In the genomic region with DNA sequence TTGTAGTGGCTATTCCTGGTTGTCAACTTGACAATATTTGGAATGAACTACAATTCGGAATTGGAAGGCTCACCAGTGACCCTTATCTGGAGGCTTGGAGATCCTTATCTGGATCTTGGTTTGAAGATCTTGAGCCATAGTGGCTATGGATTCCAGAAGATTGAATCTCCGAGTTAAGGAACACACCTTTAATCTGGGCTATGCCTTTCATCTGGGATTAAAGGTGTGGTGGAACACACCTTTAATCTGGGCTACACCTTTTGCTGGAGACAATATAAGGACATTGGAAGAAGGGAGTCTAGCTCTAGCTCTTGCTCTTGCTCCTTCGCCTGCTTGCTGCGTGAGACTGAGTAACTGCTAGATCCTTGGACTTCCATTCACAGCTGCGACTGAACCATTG, we compare ENCODE assay signal across 8 mouse cellular contexts. TPM values are rescaled to one million over a fixed set of nuclear protein-coding genes. Genes with fewer than 3 reads are reported as not detected.
DNase-seq lines count a peak whose midpoint lies in the region; ATAC-seq and TF ChIP-seq lines count a peak whose summit lies in the region.
"Not testable (repeated sequence)": the region's sequence is repeated elsewhere in the genome, so short reads cannot be mapped to it uniquely, and the experiment has no call there.

A gene (plus strand): TSS at position 301 of the 400 bp plus-strand sequence.

- peak within 1 kb of the TSS; percentile 96 for H3K27ac ChIP-seq in forebrain, embryonic 10.5 days
- peak within 1 kb of the TSS; percentile 93 for H3K27ac ChIP-seq in heart, adult 2 months
- peak within 1 kb of the TSS; percentile 93 for H3K27ac ChIP-seq in hindbrain, embryonic 14.5 days
- H3K27ac ChIP-seq in liver, embryonic 14.5 days, result peak within 1 kb of the TSS; percentile 89
- peak within 1 kb of the TSS; percentile 91 for H3K27ac ChIP-seq in midbrain, embryonic 16.5 days (ENCODE audit: low read length)

- ATAC-seq in hindbrain, embryonic 14.5 days (ENCODE audit: low FRiP score); liver, embryonic 14.5 days (ENCODE audit: insufficient read depth); midbrain, embryonic 16.5 days: not testable (repeated sequence)

- intact Hi-C loops in heart, adult 2 months (cut with DNase I), result loop anchor here (5.0 to 10.0 kb wide), 2 partner anchors 56 to 654 kb away; a partner anchor contains a TSS

- peak within 1 kb of the TSS; percentile 78 for H3K4me3 ChIP-seq in forebrain, embryonic 10.5 days
- H3K4me3 ChIP-seq in heart, adult 2 months, result peak within 1 kb of the TSS; percentile 70
- H3K4me3 ChIP-seq in hindbrain, embryonic 14.5 days (replicated peaks; ENCODE audit: low read length), result peak within 1 kb of the TSS; percentile 94
- H3K4me3 ChIP-seq in liver, embryonic 14.5 days (ENCODE audit: insufficient read depth in 1 of 2, low read depth in 2 of 2, low read length in 2 of 2), result peak within 1 kb of the TSS; percentile 85 to 93
- peak within 1 kb of the TSS; percentile 95 for H3K4me3 ChIP-seq in midbrain, embryonic 16.5 days (ENCODE audit: low read depth, low read length)

- no CpG with 5 or more reads among the region's 5 CpGs for WGBS in forebrain, embryonic 10.5 days
- no CpG with 5 or more reads among the region's 5 CpGs for WGBS in heart, adult 2 months
- WGBS in hindbrain, embryonic 14.5 days, result no CpG with 5 or more reads among the region's 5 CpGs
- no CpG with 5 or more reads among the region's 5 CpGs for WGBS in liver, embryonic 14.5 days (ENCODE audit: insufficient replicate concordance)
- WGBS in midbrain, embryonic 16.5 days, result no CpG with 5 or more reads among the region's 5 CpGs

- H3K36me3 ChIP-seq in forebrain, embryonic 10.5 days (replicated peaks), result peaks cover 21% of the 10 kb centered on the region
- peaks cover 15% of the 10 kb centered on the region for H3K36me3 ChIP-seq in heart, adult 2 months (ENCODE audit: control insufficient read depth, insufficient read depth, low read length)
- H3K36me3 ChIP-seq in hindbrain, embryonic 14.5 days (replicated peaks; ENCODE audit: control insufficient read depth, insufficient read depth); midbrain, embryonic 16.5 days (ENCODE audit: control insufficient read depth, insufficient read depth, low read length): not testable (repeated sequence)
- peaks cover 11% of the 10 kb centered on the region for H3K36me3 ChIP-seq in liver, embryonic 14.5 days (replicated peaks; ENCODE audit: control insufficient read depth, insufficient read depth, low read depth)

- H3K9me3 ChIP-seq in forebrain, embryonic 10.5 days; hindbrain, embryonic 14.5 days (ENCODE audit: control insufficient read depth, low read length); liver, embryonic 14.5 days (ENCODE audit: control insufficient read depth, low read length); midbrain, embryonic 16.5 days (replicated peaks; ENCODE audit: control insufficient read depth, low read length, poor library complexity, severe bottlenecking): not testable (repeated sequence)

- not testable (repeated sequence) for TF ChIP-seq CTCF in heart, adult 2 months (IDR thresholded peaks at IDR 0.05); liver, embryonic 14.5 days (IDR thresholded peaks at IDR 0.05; ENCODE audit: low read depth)

- TF ChIP-seq POLR2A in heart, adult 2 months (IDR thresholded peaks at IDR 0.05; ENCODE audit: insufficient read depth, low read depth, low read length), result not testable (repeated sequence)

- H3K79me2 ChIP-seq in heart, adult 2 months (replicated peaks; ENCODE audit: control insufficient read depth, insufficient read depth, low read length), result not testable (repeated sequence)

- H3K4me1 ChIP-seq in forebrain, embryonic 10.5 days, result peaks cover 10% of the 10 kb centered on the region
- not testable (repeated sequence) for H3K4me1 ChIP-seq in heart, adult 2 months (ENCODE audit: control insufficient read depth, insufficient read depth, low read length); liver, embryonic 14.5 days (replicated peaks; ENCODE audit: control insufficient read depth in 2 of 2, insufficient read depth in 2 of 2, low read length in 1 of 2)
- peaks cover 12% of the 10 kb centered on the region for H3K4me1 ChIP-seq in hindbrain, embryonic 14.5 days (replicated peaks; ENCODE audit: control insufficient read depth, insufficient read depth, low read length)
- H3K4me1 ChIP-seq in midbrain, embryonic 16.5 days (ENCODE audit: control insufficient read depth, insufficient read depth, low read length), result peaks cover 12% of the 10 kb centered on the region

- H3K9ac ChIP-seq in heart, adult 2 months (ENCODE audit: low read depth, low read length), result peak within 1 kb of the TSS; percentile 56; the same call in 1 of the 2 replicates
- H3K9ac ChIP-seq in hindbrain, embryonic 14.5 days, result peak within 1 kb of the TSS; percentile 97
- H3K9ac ChIP-seq in liver, embryonic 14.5 days (replicated peaks), result peak within 1 kb of the TSS; percentile 91
- peak within 1 kb of the TSS; percentile 98 for H3K9ac ChIP-seq in midbrain, embryonic 16.5 days (ENCODE audit: low read depth, low read length)

- H3K27me3 ChIP-seq in forebrain, embryonic 10.5 days (ENCODE audit: poor library complexity, severe bottlenecking); heart, adult 2 months (ENCODE audit: control insufficient read depth, insufficient read depth, low read length); hindbrain, embryonic 14.5 days (ENCODE audit: control insufficient read depth, insufficient read depth, low read length); liver, embryonic 14.5 days (ENCODE audit: control insufficient read depth, insufficient read depth, low read length); midbrain, embryonic 16.5 days (ENCODE audit: control insufficient read depth, insufficient read depth, low read depth, low read length): not testable (repeated sequence)

- peak within 1 kb of the TSS; percentile 80 for H3K4me2 ChIP-seq in hindbrain, embryonic 14.5 days (replicated peaks)
- H3K4me2 ChIP-seq in liver, embryonic 14.5 days (ENCODE audit: low read depth), result peak within 1 kb of the TSS; percentile 90
- H3K4me2 ChIP-seq in midbrain, embryonic 16.5 days (ENCODE audit: low read length), result peak within 1 kb of the TSS; percentile 58

- not testable (repeated sequence) for TF ChIP-seq EP300 in heart, adult 2 months (IDR thresholded peaks at IDR 0.05; ENCODE audit: insufficient read depth, low read depth, low read length); liver, embryonic 14.5 days (IDR thresholded peaks at IDR 0.05; ENCODE audit: low read depth)

- DNase-seq in adrenal gland, postnatal 25 days; forebrain, embryonic 10.5 days (ENCODE audit: extremely low spot score, low spot score); heart, adult 2 months; hindbrain, embryonic 14.5 days (ENCODE audit: low spot score); layer of hippocampus, postnatal 25 days (ENCODE audit: extremely low spot score in 1 of 2, low spot score in 1 of 2); liver, embryonic 14.5 days (ENCODE audit: low read depth in 3 of 3, low spot score in 3 of 3); urinary bladder, adult 2 months (ENCODE audit: low spot score): not testable (repeated sequence)

RNA-seq across cellular contexts. Expression of the gene that starts here (rescaled TPM):
- total RNA-seq in adrenal gland, postnatal 25 days (2021), result 114 and 118 TPM in 2 replicates
- 294 and 319 TPM in 2 replicates for polyA plus RNA-seq in forebrain, embryonic 10.5 days (2016; fragmentation: Nextera tagmentation; extraction: Ambion mirVana)
- total RNA-seq in heart, adult 2 months (2021), result 10 to 100 TPM; 37.3 to 49.6 TPM
- polyA plus RNA-seq in heart, adult 2 months (2012; rRNA removed), result 27.4 and 58.5 TPM in 2 replicates
- polyA plus RNA-seq in hindbrain, embryonic 14.5 days (2014; fragmentation: Nextera tagmentation; extraction: Ambion mirVana), result 171 and 197 TPM in 2 replicates
- total RNA-seq in layer of hippocampus, postnatal 25 days (2021), result 100 to 1,000 TPM in 1 of 2 experiments, 10 to 100 TPM in 1; 88.8 to 125 TPM
- 26.4 and 41.9 TPM in 2 replicates for polyA plus RNA-seq in liver, embryonic 14.5 days (2012; rRNA removed)
- polyA plus RNA-seq in liver, embryonic 14.5 days (2014; fragmentation: Nextera tagmentation; extraction: Ambion mirVana), result 74.4 and 80.7 TPM in 2 replicates
- 236 and 262 TPM in 2 replicates for polyA plus RNA-seq in midbrain, embryonic 16.5 days (2015; fragmentation: Nextera tagmentation; extraction: Ambion mirVana)
- 78.7 and 103 TPM in 2 replicates for polyA plus RNA-seq in urinary bladder, adult 2 months (2012; rRNA removed)
